Mouse (Mus musculus): ENCODE measurements at regions not wholly inside any gene's neighbourhood (a gene's known extent, or its start where the extent isn't known, plus 50 kb on each side); places are given as distances from the start of the nearest gene placed in this dataset.

DNA sequence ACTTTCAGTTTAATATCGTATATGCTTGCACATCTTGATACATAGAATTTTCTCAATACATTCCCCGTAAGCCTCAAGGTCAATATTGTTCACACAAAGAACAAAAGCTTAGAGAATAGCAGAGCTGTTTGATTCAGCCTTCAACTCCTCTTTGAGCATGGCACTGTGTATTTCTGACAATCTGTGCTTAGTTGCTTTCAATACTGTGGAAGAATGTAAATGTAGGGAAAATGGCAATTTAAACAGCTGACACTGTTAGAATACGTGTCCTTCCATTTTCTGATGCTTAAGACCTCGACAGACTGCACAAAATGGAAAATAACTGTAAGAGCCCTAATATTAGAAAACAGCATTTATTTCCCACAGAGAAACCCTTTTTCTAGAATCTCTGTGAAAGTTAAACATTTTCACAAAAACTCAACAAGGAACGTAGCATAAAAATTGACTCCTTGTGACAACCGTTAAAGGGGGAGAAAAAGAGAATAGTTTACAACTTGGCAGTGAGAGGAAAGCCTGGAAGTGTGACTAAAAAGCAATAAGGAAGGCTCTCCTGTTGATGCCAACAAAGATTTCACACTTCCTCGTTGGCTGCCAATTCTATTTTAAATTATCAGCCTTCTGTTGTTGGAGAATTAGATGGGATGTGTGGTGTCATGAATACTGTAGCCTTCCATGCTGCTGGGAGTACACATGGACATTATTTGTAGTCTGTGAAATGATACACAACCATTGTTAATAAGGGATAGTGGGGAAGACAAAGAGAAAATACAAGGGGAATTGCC lies 297.9 kb downstream of the AI429214 start:
- 47% methylated on average over 7 of the region's 7 CpGs for WGBS
- Histone ChIP-seq H3K27ac (replicated peaks) (no peak overlapping the region), H3K9me3 (peaks cover 8% of the 10 kb centered on the region; the same call in 1 of the 2 replicates), H3K4me3 (no peak overlapping the region), H3K4me1 (no peaks in the 10 kb centered on the region; the same call in 1 of the 2 replicates), H3K9ac (replicated peaks) (no peak overlapping the region), H3K27me3 (no peaks in the 10 kb centered on the region), H3K36me3 (no peaks in the 10 kb centered on the region), H3K4me2 (replicated peaks) (no peak overlapping the region)
- peak; percentile 86 for ATAC-seq (ENCODE audit: low FRiP score, low read depth)

All from midbrain, embryonic 12.5 days (tissue).